Comparison of ENCODE assay signal across 16 mouse cellular contexts in genomic region chr15:80095596-80095995, GRCm38 (mm10). TPM values are rescaled to one million over a fixed set of nuclear protein-coding genes. Genes with fewer than 3 reads are reported as not detected.
DNase-seq lines count a peak whose midpoint lies in the region; ATAC-seq and TF ChIP-seq lines count a peak whose summit lies in the region.
"Had no signal": no experiment of that assay in that cellular context is flagged by ENCODE, and none has a peak within 500 bp of the region (broad histone marks: within the 10 kb centered on the region; RNA-seq: fewer than 3 reads in every experiment).

No protein-coding gene starts in this region.

- no peaks in the 10 kb centered on the region for H3K36me3 ChIP-seq in intestine, embryonic 16.5 days (ENCODE audit: control insufficient read depth, insufficient read depth, low read length)
- H3K36me3 ChIP-seq: embryonic facial prominence, embryonic 13.5 days; hindbrain, embryonic 15.5 days; limb, embryonic 13.5 days had no signal

- peak overlapping the region; percentile 90; the same call in 1 of the 2 replicates for H3K27ac ChIP-seq in cerebellum, adult 2 months (ENCODE audit: insufficient read depth, low read length)
- H3K27ac ChIP-seq in intestine, embryonic 16.5 days (ENCODE audit: low read length) = no peak overlapping the region; the same call in 1 of the 2 replicates
- H3K27ac ChIP-seq: embryonic facial prominence, embryonic 13.5 days; forebrain, embryonic 13.5 days; hindbrain, embryonic 15.5 days; limb, embryonic 13.5 days had no signal

- no peak overlapping the region for H3K4me3 ChIP-seq in cerebellum, adult 2 months (replicated peaks; ENCODE audit: insufficient read depth, low read depth, low read length)
- no peak overlapping the region for H3K4me3 ChIP-seq in intestine, embryonic 16.5 days (ENCODE audit: low read length)
- H3K4me3 ChIP-seq: embryonic facial prominence, embryonic 13.5 days; forebrain, embryonic 13.5 days; hindbrain, embryonic 15.5 days; limb, embryonic 13.5 days had no signal

- H3K4me2 ChIP-seq in intestine, embryonic 16.5 days (ENCODE audit: low read depth, low read length) = no peak overlapping the region
- H3K4me2 ChIP-seq: embryonic facial prominence, embryonic 13.5 days; forebrain, embryonic 13.5 days; hindbrain, embryonic 15.5 days; limb, embryonic 13.5 days had no signal

- DNase-seq in cerebellum, adult 2 months = peak; percentile 43 to 54
- DNase-seq in urinary bladder, postnatal 14 days (ENCODE audit: low spot score) = peak; percentile 63
- DNase-seq in urinary bladder, postnatal 10 days (ENCODE audit: low spot score) = no peak
- no peak for DNase-seq in retina, postnatal 1 day
- no peak for DNase-seq in thymus, postnatal 0 days (ENCODE audit: low spot score)
- no peak for DNase-seq in cerebellum, postnatal 4 days (ENCODE audit: low spot score in 2 of 2)
- DNase-seq: adrenal gland, postnatal 36 days; right cerebral cortex, postnatal 14 days; thymus, adult 18-20 months had no signal

- WGBS in cerebellum, adult 2 months = 25% methylated on average over 1 of the region's 1 CpGs
- 55% methylated on average over 1 of the region's 1 CpGs for WGBS in intestine, embryonic 16.5 days

- TF ChIP-seq POLR2A in cerebellum, adult 2 months (IDR thresholded peaks at IDR 0.05; ENCODE audit: borderline replicate concordance, insufficient read depth, low read length) = no peak

- H3K9me3 ChIP-seq in intestine, embryonic 16.5 days (ENCODE audit: control insufficient read depth, low read length) = no peaks in the 10 kb centered on the region
- H3K9me3 ChIP-seq: embryonic facial prominence, embryonic 13.5 days; forebrain, embryonic 13.5 days; hindbrain, embryonic 15.5 days; limb, embryonic 13.5 days had no signal

- peaks cover 66% of the 10 kb centered on the region for H3K4me1 ChIP-seq in cerebellum, adult 2 months (ENCODE audit: control insufficient read depth, insufficient read depth, low read length)
- H3K4me1 ChIP-seq in intestine, embryonic 16.5 days (ENCODE audit: control insufficient read depth, insufficient read depth, low read length) = peaks cover 28% of the 10 kb centered on the region

- TF ChIP-seq CTCF in cerebellum, adult 2 months (IDR thresholded peaks at IDR 0.05; ENCODE audit: borderline replicate concordance, insufficient read depth, low read depth, low read length) = no peak

- H3K9ac ChIP-seq in intestine, embryonic 16.5 days (ENCODE audit: low read depth, low read length) = no peak overlapping the region
- H3K9ac ChIP-seq: embryonic facial prominence, embryonic 13.5 days; forebrain, embryonic 13.5 days; hindbrain, embryonic 15.5 days had no signal

- H3K27me3 ChIP-seq in cerebellum, adult 2 months (ENCODE audit: control insufficient read depth, insufficient read depth, low read length) = no peaks in the 10 kb centered on the region
- peaks cover 15% of the 10 kb centered on the region for H3K27me3 ChIP-seq in intestine, embryonic 16.5 days (replicated peaks; ENCODE audit: control insufficient read depth, insufficient read depth, low read length)
- H3K27me3 ChIP-seq: hindbrain, embryonic 15.5 days had no signal

- ATAC-seq in cerebellum, adult (ENCODE audit: insufficient number of reproducible peaks, low FRiP score, low TSS enrichment) = no peak
- peak; percentile 62 for ATAC-seq in intestine, embryonic 16.5 days
- ATAC-seq: forebrain, embryonic 13.5 days; lung, postnatal 0 days had no signal

RNA-seq across cellular contexts. Expression of gene Rpl3, which starts 3.9 kb away (rescaled TPM):
- 678 and 692 TPM in 2 replicates for polyA plus RNA-seq in cerebellum, adult 2 months (2012; rRNA removed)
- polyA plus RNA-seq in intestine, embryonic 16.5 days (2015; fragmentation: Nextera tagmentation; extraction: Ambion mirVana) = 1,018 and 1,133 TPM in 2 replicates
- polyA plus RNA-seq in thymus, postnatal 0 days (2015; fragmentation: Nextera tagmentation; extraction: Ambion mirVana) = 1,085 and 1,101 TPM in 2 replicates

RNA-seq across cellular contexts. Expression of gene Syngr1, which starts 4.5 kb away (rescaled TPM):
- polyA plus RNA-seq in cerebellum, adult 2 months (2012; rRNA removed) = 448 and 455 TPM in 2 replicates
- polyA plus RNA-seq in intestine, embryonic 16.5 days (2015; fragmentation: Nextera tagmentation; extraction: Ambion mirVana) = 15.2 and 16.0 TPM in 2 replicates
- polyA plus RNA-seq in thymus, postnatal 0 days (2015; fragmentation: Nextera tagmentation; extraction: Ambion mirVana) = 74.1 and 74.5 TPM in 2 replicates

RNA-seq across cellular contexts. Expression of gene Tab1, which starts 37.3 kb away (rescaled TPM):
- 50.0 and 50.2 TPM in 2 replicates for polyA plus RNA-seq in cerebellum, adult 2 months (2012; rRNA removed)
- 28.2 and 29.6 TPM in 2 replicates for polyA plus RNA-seq in intestine, embryonic 16.5 days (2015; fragmentation: Nextera tagmentation; extraction: Ambion mirVana)
- polyA plus RNA-seq in thymus, postnatal 0 days (2015; fragmentation: Nextera tagmentation; extraction: Ambion mirVana) = 37.3 and 38.2 TPM in 2 replicates

Comparison
In these comparisons a context has a peak if more than half of its experiments do, and no peak if none do; other contexts are left out.
1. DNase-seq: peak in cerebellum, adult 2 months (2 of 2) and urinary bladder, postnatal 14 days (single experiment); none in urinary bladder, postnatal 10 days (single experiment), retina, postnatal 1 day (single experiment), thymus, postnatal 0 days (single experiment) and cerebellum, postnatal 4 days (0 of 2).